Mouse (Mus musculus): ENCODE data around the gene Smurf1. TPM values are rescaled to one million over a fixed set of nuclear protein-coding genes. Genes with fewer than 3 reads are reported as not detected.

Smurf1 gene
- polyA plus RNA-seq, 1 experiment from 2014 or later = 17.5 TPM

GRCm38 (mm10) chr5:144948422-144948821 is 17.2 kb downstream of the Smurf1 start:
- Histone ChIP-seq H3K27me3 (ENCODE audit: insufficient read depth, poor library complexity, severe bottlenecking) (no peaks in the 10 kb centered on the region), H3K27ac (no peak overlapping the region), H3K36me3 (no peaks in the 10 kb centered on the region), H3K9me3 (no peaks in the 10 kb centered on the region), H3K4me3 (no peak overlapping the region), H3K4me1 (replicated peaks) (peaks cover 12% of the 10 kb centered on the region; the same call in 1 of the 2 replicates)
- 81% methylated on average over 11 of the region's 11 CpGs for WGBS
- no peak for DNase-seq (ENCODE audit: low spot score)

GRCm38 (mm10) chr5:144948002-144948401 is 17.6 kb downstream of the Smurf1 start:
- Histone ChIP-seq H3K27me3 (ENCODE audit: insufficient read depth, poor library complexity, severe bottlenecking) (no peaks in the 10 kb centered on the region), H3K36me3 (no peaks in the 10 kb centered on the region), H3K4me1 (replicated peaks) (peaks cover 12% of the 10 kb centered on the region; the same call in 1 of the 2 replicates), H3K9me3 (no peaks in the 10 kb centered on the region), H3K27ac (no peak overlapping the region), H3K4me3 (no peak overlapping the region)
- 92% methylated on average over 1 of the region's 1 CpGs for WGBS
- DNase-seq (ENCODE audit: low spot score) = no peak

- 88% methylated on average over 4 of the region's 4 CpGs for WGBS
- H3K4me1 ChIP-seq (replicated peaks) = peaks cover 17% of the 10 kb centered on the region
- no peaks in the 10 kb centered on the region for H3K36me3 ChIP-seq
- no peak overlapping the region for H3K27ac ChIP-seq
- no peak overlapping the region for H3K4me3 ChIP-seq
- H3K27me3 ChIP-seq (ENCODE audit: insufficient read depth, poor library complexity, severe bottlenecking) = no peaks in the 10 kb centered on the region
- no peak for DNase-seq (ENCODE audit: low spot score)
- H3K9me3 ChIP-seq = no peaks in the 10 kb centered on the region
Measured at GRCm38 (mm10) chr5:144946032-144946431, 19.6 kb downstream of the Smurf1 start.

- no peak for DNase-seq (ENCODE audit: low spot score)
- H3K4me1 ChIP-seq (replicated peaks) = peaks cover 18% of the 10 kb centered on the region
- H3K27me3 ChIP-seq (ENCODE audit: insufficient read depth, poor library complexity, severe bottlenecking) = no peaks in the 10 kb centered on the region
- H3K27ac ChIP-seq = no peak overlapping the region
- H3K9me3 ChIP-seq = no peaks in the 10 kb centered on the region
- WGBS = 84% methylated on average over 7 of the region's 7 CpGs
- no peak overlapping the region for H3K4me3 ChIP-seq
- H3K36me3 ChIP-seq = no peaks in the 10 kb centered on the region
Measured at GRCm38 (mm10) chr5:144944932-144945331, 20.7 kb downstream of the Smurf1 start.

DNA sequence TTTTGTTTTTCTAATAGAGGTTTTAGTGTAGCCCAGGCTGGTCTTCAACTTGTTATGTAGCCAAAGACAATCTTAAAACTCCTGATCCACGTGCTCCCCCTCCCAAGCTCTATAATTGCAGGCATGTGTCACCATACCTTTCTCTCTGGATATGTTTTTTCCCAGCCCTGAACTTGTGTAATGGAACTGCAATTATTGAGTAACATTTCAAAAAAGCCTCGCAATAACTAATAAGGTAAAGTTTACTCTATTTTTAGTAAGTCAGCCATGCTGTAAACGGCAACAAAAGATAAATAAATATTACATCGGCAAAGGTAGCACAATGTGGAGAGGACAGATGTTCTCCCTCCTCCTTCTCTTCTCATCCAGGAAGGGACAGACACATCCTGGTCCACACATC is 21.3 kb downstream of the Smurf1 start:
- DNase-seq (ENCODE audit: low spot score) = no peak
- no peak overlapping the region for H3K4me3 ChIP-seq
- no peaks in the 10 kb centered on the region for H3K9me3 ChIP-seq
- no peaks in the 10 kb centered on the region for H3K36me3 ChIP-seq
- H3K4me1 ChIP-seq (replicated peaks) = peaks cover 14% of the 10 kb centered on the region
- no peak overlapping the region for H3K27ac ChIP-seq
- WGBS = 88% methylated on average over 4 of the region's 4 CpGs
- no peaks in the 10 kb centered on the region for H3K27me3 ChIP-seq (ENCODE audit: insufficient read depth, poor library complexity, severe bottlenecking)

DNA sequence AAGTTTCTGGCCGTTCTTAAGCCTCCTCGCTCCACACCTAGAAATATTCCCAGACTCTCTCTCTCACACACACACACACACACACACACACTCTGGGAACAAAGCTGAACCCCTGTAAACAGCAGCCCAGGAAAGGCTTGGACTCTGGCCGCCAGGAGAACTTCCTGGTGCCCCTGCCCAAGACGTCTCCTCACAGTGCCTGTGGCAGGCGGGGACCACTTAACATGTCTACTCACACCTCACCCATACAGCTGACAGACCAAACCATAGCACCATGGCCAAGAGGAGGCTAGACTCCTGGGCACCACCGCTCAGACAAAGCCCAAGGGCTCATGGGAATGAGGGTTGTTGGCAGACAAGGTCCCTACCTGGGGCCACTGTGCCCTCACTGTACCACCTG is 22.3 kb downstream of the Smurf1 start:
- no peak overlapping the region for H3K4me3 ChIP-seq
- WGBS = 89% methylated on average over 6 of the region's 6 CpGs
- no peaks in the 10 kb centered on the region for H3K36me3 ChIP-seq
- no peaks in the 10 kb centered on the region for H3K27me3 ChIP-seq (ENCODE audit: insufficient read depth, poor library complexity, severe bottlenecking)
- H3K9me3 ChIP-seq = no peaks in the 10 kb centered on the region
- peaks cover 14% of the 10 kb centered on the region for H3K4me1 ChIP-seq (replicated peaks)
- no peak for DNase-seq (ENCODE audit: low spot score)
- H3K27ac ChIP-seq = no peak overlapping the region

DNA sequence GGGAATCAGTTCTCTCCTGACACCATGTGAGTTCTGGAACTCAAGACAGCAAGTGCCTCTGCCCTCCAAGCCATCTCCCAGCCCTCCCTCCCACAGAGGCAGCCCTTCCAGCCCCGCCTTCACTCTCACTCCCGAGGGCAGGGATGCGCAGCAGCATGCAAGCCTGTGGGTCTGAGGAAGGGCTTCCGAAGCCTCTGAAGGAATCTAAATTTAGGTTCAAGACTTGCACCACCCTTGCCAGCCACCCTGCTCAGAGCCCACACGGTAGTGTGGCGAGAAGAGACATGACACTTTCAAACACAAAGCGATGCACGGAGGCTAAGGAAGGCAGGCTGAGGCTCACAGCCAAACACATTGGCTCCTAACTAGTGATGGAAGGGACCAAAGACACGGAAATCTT is 23.2 kb downstream of the Smurf1 start:
- 73% methylated on average over 9 of the region's 9 CpGs for WGBS
- Histone ChIP-seq H3K27me3 (ENCODE audit: insufficient read depth, poor library complexity, severe bottlenecking) (no peaks in the 10 kb centered on the region), H3K27ac (no peak overlapping the region), H3K4me3 (no peak overlapping the region), H3K36me3 (no peaks in the 10 kb centered on the region), H3K4me1 (replicated peaks) (peaks cover 13% of the 10 kb centered on the region), H3K9me3 (no peaks in the 10 kb centered on the region)
- no peak for DNase-seq (ENCODE audit: low spot score)

DNA sequence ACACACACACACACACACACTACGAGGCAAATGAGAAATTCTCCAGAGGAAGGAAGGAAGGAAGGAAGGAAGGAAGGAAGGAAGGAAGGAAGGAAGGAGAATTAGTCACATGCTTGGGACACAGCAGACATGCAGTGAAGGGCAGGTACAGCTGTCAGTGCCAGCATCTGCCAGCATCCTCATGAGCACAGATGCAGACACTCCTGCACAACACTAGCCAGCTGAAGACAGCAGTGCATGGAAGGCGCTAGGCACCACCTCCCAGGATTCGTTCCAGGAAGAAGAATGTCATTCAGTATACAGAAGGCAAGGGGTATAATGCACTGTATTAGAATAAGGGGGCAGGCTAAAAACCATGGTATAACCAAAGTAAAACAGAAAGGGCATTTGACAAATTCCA is 24.7 kb downstream of the Smurf1 start:
- Histone ChIP-seq H3K27ac (no peak overlapping the region), H3K4me3 (no peak overlapping the region), H3K27me3 (ENCODE audit: insufficient read depth, poor library complexity, severe bottlenecking) (no peaks in the 10 kb centered on the region), H3K4me1 (replicated peaks) (peaks cover 25% of the 10 kb centered on the region), H3K9me3 (no peaks in the 10 kb centered on the region), H3K36me3 (no peaks in the 10 kb centered on the region)
- 84% methylated on average over 3 of the region's 3 CpGs for WGBS
- DNase-seq (ENCODE audit: low spot score) = no peak

- Histone ChIP-seq H3K36me3 (no peaks in the 10 kb centered on the region), H3K4me3 (no peak overlapping the region), H3K27ac (no peak overlapping the region), H3K9me3 (no peaks in the 10 kb centered on the region), H3K27me3 (ENCODE audit: insufficient read depth, poor library complexity, severe bottlenecking) (no peaks in the 10 kb centered on the region), H3K4me1 (replicated peaks) (peaks cover 35% of the 10 kb centered on the region)
- DNase-seq (ENCODE audit: low spot score) = no peak
- WGBS = 84% methylated on average over 2 of the region's 2 CpGs
Measured at GRCm38 (mm10) chr5:144937304-144937703, 28.3 kb downstream of the Smurf1 start.

- no peak for DNase-seq (ENCODE audit: low spot score)
- 77% methylated on average over 4 of the region's 4 CpGs for WGBS
- peaks cover 33% of the 10 kb centered on the region for H3K4me1 ChIP-seq (replicated peaks)
- no peak overlapping the region for H3K4me3 ChIP-seq
- no peaks in the 10 kb centered on the region for H3K27me3 ChIP-seq (ENCODE audit: insufficient read depth, poor library complexity, severe bottlenecking)
- no peaks in the 10 kb centered on the region for H3K9me3 ChIP-seq
- H3K36me3 ChIP-seq = no peaks in the 10 kb centered on the region
- H3K27ac ChIP-seq = no peak overlapping the region
Measured at GRCm38 (mm10) chr5:144933486-144933885, 32.2 kb downstream of the Smurf1 start.

DNA sequence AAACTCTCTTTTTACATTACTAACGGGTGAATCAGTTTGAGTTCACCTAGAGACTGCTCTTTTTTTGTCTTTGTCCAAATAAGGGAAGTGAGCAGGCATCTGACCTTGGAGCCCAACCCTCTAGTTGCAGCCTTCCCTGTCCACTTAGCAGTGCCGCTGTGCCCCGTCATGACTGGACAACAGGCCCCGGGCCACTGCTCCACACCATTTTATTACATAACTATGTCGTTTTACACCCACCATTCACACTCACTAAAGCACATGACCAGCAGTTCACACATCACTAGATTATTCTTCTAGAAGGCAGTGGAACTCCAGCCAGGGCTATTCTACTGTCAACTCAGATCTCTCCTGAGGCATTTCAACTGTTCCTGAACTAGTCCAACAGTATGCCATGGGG is 33.8 kb downstream of the Smurf1 start:
- Histone ChIP-seq H3K4me3 (no peak overlapping the region), H3K27ac (no peak overlapping the region), H3K27me3 (ENCODE audit: insufficient read depth, poor library complexity, severe bottlenecking) (no peaks in the 10 kb centered on the region), H3K4me1 (replicated peaks) (peaks cover 29% of the 10 kb centered on the region), H3K9me3 (no peaks in the 10 kb centered on the region), H3K36me3 (no peaks in the 10 kb centered on the region)
- WGBS = 95% methylated on average over 5 of the region's 5 CpGs
- no peak for DNase-seq (ENCODE audit: low spot score)

- peaks cover 14% of the 10 kb centered on the region; the same call in 1 of the 2 replicates for H3K4me1 ChIP-seq (replicated peaks)
- DNase-seq (ENCODE audit: low spot score) = no peak
- H3K9me3 ChIP-seq = no peaks in the 10 kb centered on the region
- H3K4me3 ChIP-seq = no peak overlapping the region
- no peaks in the 10 kb centered on the region for H3K36me3 ChIP-seq
- no peak overlapping the region for H3K27ac ChIP-seq
- no peaks in the 10 kb centered on the region for H3K27me3 ChIP-seq (ENCODE audit: insufficient read depth, poor library complexity, severe bottlenecking)
- 63% methylated on average over 11 of the region's 11 CpGs for whole genome bisulfite sequencing
Measured at GRCm38 (mm10) chr5:144928856-144929713, 36.6 kb downstream of the Smurf1 start.

DNA sequence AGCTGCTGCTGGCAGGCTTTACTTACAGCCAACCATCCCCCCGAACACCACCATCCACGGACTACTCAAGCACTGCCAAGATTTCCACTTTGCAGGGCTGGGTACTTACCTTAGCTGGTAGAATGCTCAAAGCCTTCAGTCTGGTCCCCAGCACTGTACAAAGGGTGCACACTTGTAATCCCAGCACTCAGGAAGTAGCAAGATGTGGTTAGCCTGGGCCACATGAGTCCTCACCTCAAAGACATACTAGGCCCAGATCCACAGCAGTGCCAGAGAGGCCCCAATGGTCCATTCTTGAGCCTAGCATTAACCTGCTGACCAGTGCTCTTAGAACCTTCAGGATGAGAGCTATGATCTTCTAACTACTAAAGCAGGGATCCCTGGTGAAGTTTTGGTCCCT is 39.4 kb downstream of the Smurf1 start:
- Histone ChIP-seq H3K4me1 (replicated peaks) (peaks cover 33% of the 10 kb centered on the region), H3K4me3 (no peak overlapping the region), H3K27me3 (ENCODE audit: insufficient read depth, poor library complexity, severe bottlenecking) (no peaks in the 10 kb centered on the region), H3K9me3 (no peaks in the 10 kb centered on the region), H3K27ac (no peak overlapping the region), H3K36me3 (no peaks in the 10 kb centered on the region)
- 92% methylated on average over 2 of the region's 2 CpGs for WGBS
- no peak for DNase-seq (ENCODE audit: low spot score)
